Mouse (Mus musculus) gastrocnemius, postnatal 36 days (tissue): ENCODE measurements around the gene Gm9913. TPM values are rescaled to one million over a fixed set of nuclear protein-coding genes. Genes with fewer than 3 reads are reported as not detected.

Source experiments
- DNase-seq, 2 experiments: peaks; one replicate each; pipeline ENCODE4 v3.0.0; 2022
- intact Hi-C: fragments of 180-260 bp; cut with DNase I; formaldehyde crosslinking; loops from one replicate; pipeline ENCODE4 v1.15.1; 2025
- long read RNA-seq, 2 experiments: library from polyadenylated mRNA; stranded (forward); transcript quantifications; one replicate each; pipeline ENCODE4 v2.0.0; 2021
- total RNA-seq, 2 experiments: library from RNA; stranded (reverse); gene quantifications; 2 replicates each; pipeline ENCODE4 v1.2.3; 2021

Gene Gm9913
- total RNA-seq: under 1 TPM in 1 of 2 experiments, not detected in 1; 0.10 TPM
- long read RNA-seq, experiment 1: 0 reads
- long read RNA-seq, experiment 2: 0 reads

GRCm38 (mm10) chr2:125505006-125505745 lies at the start of gene Gm9913:
Gm9913 (plus strand) TSS chr2:125505089.
- intact Hi-C loops: no loop called here
- peak; percentile 62 to 69 for DNase-seq

GRCm38 (mm10) chr2:125456059-125456789 lies 48.7 kb upstream of the Gm9913 start:
- intact Hi-C loops: no loop called here
- DNase-seq: no peak

GRCm38 (mm10) chr2:125459087-125459486 lies 45.8 kb upstream of the Gm9913 start:
- DNase-seq: no peak
- intact Hi-C loops: no loop called here

GRCm38 (mm10) chr2:125464036-125464435 lies 40.9 kb upstream of the Gm9913 start:
- intact Hi-C loops: no loop called here
- no peak for DNase-seq

- DNase-seq: peak in 1 of 2 experiments; percentile 30
- intact Hi-C loops: no loop called here
Observed at GRCm38 (mm10) chr2:125470553-125471295, 34.2 kb upstream of the Gm9913 start.

- intact Hi-C loops: no loop called here
Observed at GRCm38 (mm10) chr2:125471721-125472120, 33.2 kb upstream of the Gm9913 start.

GRCm38 (mm10) chr2:125473228-125473627 lies 31.7 kb upstream of the Gm9913 start:
- intact Hi-C loops: no loop called here
- DNase-seq: no peak

More at GRCm38 (mm10) chr2:125471721-125472120, 33.2 kb upstream of the Gm9913 start:
- DNase-seq: no peak

- intact Hi-C loops: no loop called here
- DNase-seq: no peak
Observed at GRCm38 (mm10) chr2:125474690-125475089, 30.2 kb upstream of the Gm9913 start.

- DNase-seq: no peak
- intact Hi-C loops: no loop called here
Observed at GRCm38 (mm10) chr2:125476231-125476630, 28.7 kb upstream of the Gm9913 start.

- DNase-seq: no peak
- intact Hi-C loops: no loop called here
Observed at GRCm38 (mm10) chr2:125477367-125477766, 27.5 kb upstream of the Gm9913 start.

- intact Hi-C loops: no loop called here
- DNase-seq: no peak
Observed at GRCm38 (mm10) chr2:125478705-125479104, 26.2 kb upstream of the Gm9913 start.

GRCm38 (mm10) chr2:125480057-125480456 lies 24.8 kb upstream of the Gm9913 start:
- no peak for DNase-seq
- intact Hi-C loops: no loop called here

GRCm38 (mm10) chr2:125481116-125481515 lies 23.8 kb upstream of the Gm9913 start:
- DNase-seq: no peak
- intact Hi-C loops: no loop called here

GRCm38 (mm10) chr2:125481531-125482317 lies 23.2 kb upstream of the Gm9913 start:
- DNase-seq: no peak
- intact Hi-C loops: no loop called here

DNA sequence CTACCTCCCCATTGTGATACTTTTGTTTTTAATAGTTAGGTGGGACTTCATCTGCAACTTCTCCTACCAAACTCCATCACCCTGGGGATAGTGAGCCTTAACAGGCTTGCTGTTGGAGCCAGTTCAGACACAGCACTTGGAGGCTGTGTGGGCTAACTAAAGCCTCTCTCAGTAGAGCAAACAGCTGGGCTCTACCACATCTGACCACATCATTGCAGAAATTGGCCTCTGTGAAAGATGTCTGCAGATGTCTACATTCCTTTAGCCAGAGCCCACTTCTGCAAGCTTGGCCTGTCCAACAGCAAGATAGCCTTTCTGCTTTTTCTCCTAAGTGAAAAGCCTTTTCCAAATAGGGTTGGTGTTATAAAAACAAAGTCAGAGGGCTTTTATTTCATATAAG lies 20.7 kb upstream of the Gm9913 start:
- intact Hi-C loops: no loop called here
- no peak for DNase-seq

DNA sequence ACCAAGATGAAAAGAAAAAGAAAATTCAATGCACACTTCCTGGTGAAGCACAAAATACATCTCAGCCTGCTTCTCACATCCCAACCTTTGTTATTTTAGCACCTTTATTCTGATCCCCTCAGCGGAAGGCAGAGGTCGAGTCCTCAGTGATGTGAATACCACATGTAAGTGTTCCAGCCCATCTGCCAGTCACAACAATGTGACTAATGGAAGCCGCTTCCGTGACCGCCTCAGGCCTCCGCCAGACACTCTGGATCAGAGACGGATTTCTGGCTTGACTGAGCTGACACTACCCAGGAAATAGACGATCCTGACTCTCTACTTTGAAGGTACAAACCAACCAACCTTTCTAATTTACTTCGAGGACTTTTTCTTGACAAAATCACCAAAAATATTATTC lies 20.0 kb upstream of the Gm9913 start:
- intact Hi-C loops: no loop called here
- DNase-seq: no peak

DNA sequence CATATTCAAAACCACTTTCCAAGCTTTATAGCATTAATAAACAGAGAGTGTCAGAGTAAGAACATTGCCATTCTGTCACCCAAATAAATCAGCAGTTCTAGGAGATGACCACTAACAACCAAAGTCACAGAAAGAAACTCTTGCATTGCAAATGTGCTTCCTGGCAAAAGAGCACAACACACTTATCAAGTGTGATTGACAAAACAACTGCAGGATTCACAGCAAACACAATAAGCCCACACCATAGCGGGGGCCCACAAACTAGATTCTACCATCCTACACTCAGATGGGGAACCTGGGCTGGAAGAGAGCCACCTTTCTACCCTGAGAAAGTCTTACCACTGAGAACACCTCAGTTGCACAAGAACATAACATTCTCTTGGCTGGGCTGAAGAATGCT lies 14.9 kb upstream of the Gm9913 start:
- DNase-seq: no peak
- intact Hi-C loops: no loop called here

DNA sequence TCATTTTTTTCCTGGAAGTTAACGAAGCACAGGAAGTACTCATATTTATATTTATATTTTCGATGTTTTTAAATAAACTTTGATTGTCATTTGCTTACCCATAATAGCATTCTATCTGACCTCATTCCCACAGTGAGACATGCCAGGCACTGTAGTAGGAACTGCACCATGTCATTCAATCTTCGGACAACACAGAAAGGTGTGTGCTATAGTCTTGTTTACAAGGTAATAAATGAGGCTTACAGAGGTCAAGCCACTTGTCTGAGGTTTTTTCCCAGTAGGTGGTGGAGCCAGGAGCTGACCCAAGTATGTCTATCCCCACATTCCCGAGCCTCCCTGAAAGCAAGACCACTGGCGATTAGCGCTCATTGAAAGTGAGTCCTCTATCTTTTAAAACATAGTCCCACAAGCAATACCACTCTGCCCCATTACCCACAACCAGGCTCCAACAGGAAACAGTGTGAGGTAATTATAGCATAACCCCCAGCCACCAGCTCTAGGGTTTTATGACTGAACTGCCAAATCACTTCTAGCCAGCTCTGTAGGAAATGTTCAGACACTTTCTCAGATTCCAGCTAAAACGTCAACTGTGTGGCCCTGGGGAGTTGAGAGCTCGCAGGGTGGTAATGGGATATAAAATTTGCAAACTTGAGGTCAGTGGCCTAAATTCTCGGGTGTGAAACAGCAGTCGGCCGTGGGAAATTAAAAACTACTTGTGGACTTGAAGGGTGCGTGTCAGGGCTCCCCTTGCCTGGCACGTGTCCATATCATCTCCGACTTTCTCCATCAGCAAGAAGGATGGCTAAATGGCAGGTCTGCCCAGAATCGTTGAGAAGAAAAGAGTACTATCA lies 12.6 kb upstream of the Gm9913 start:
- no peak for DNase-seq
- intact Hi-C loops: no loop called here

GRCm38 (mm10) chr2:125494291-125494690 lies 10.6 kb upstream of the Gm9913 start:
- no peak for DNase-seq
- intact Hi-C loops: no loop called here
